Mouse (Mus musculus) liver, embryonic 16.5 days (tissue): ENCODE data around the gene Prss56. TPM values are rescaled to one million over a fixed set of nuclear protein-coding genes. Genes with fewer than 3 reads are reported as not detected.

Experiments used
- ATAC-seq: fragments of 200-750 bp; cut with Nextera tagmentation; 2 replicates; pipeline ENCODE4 v1.8.0; 2017; ENCODE audit warnings: low read depth, mild to moderate bottlenecking, moderate number of reproducible peaks, moderate library complexity
- H3K27ac ChIP-seq: fragments of 300-500 bp; sonication (generic); 2 replicates; pipeline ENCODE4 v1.5.1; 2014; ENCODE audit warnings: mild to moderate bottlenecking, low read length
- H3K27me3 ChIP-seq: fragments of 300-500 bp; sonication (generic); 2 replicates; pipeline ENCODE4 v1.6.1; 2014; ENCODE audit warnings: low read depth, low read length, mixed read lengths; ENCODE audit not compliant: control insufficient read depth, insufficient read depth
- H3K36me3 ChIP-seq: fragments of 300-500 bp; sonication (generic); 2 replicates; pipeline ENCODE4 v1.6.1; 2014; ENCODE audit warnings: mild to moderate bottlenecking; ENCODE audit not compliant: control insufficient read depth, insufficient read depth
- H3K4me1 ChIP-seq: fragments of 300-500 bp; sonication (generic); 2 replicates; pipeline ENCODE4 v1.6.1; 2014; ENCODE audit warnings: low read depth, low read length, mixed read lengths; ENCODE audit not compliant: control insufficient read depth
- H3K4me2 ChIP-seq: fragments of 300-500 bp; sonication (generic); 2 replicates; pipeline ENCODE4 v1.6.1; 2014; ENCODE audit warnings: low read depth, low read length, mixed read lengths
- H3K4me3 ChIP-seq: fragments of 300-500 bp; sonication (generic); 2 replicates; pipeline ENCODE4 v1.5.1; 2014; ENCODE audit warnings: low read depth, mild to moderate bottlenecking, low read length
- H3K9ac ChIP-seq: fragments of 300-500 bp; sonication (generic); 2 replicates; pipeline ENCODE4 v1.6.1; 2014; ENCODE audit warnings: low read depth, low read length
- H3K9me3 ChIP-seq: fragments of 300-500 bp; sonication (generic); replicated peaks from 2 replicates; pipeline ENCODE4 v1.6.1; 2016; ENCODE audit warnings: low read length; ENCODE audit not compliant: control insufficient read depth
- WGBS: fragments of 180-500 bp; shearing (Covaris S2); extraction: QIAGEN DNeasy Blood & Tissue Kit; methylation state at CpG from one replicate; pipeline ENCODE4 v1.1.7; 2014; ENCODE audit not compliant: insufficient replicate concordance; 5-methylcytosine and 5-hydroxymethylcytosine counted together
- polyA plus RNA-seq: library from polyadenylated mRNA; unstranded; fragments of >200 nt; fragmentation: Nextera tagmentation; extraction: Ambion mirVana; gene quantifications from 2 replicates; pipeline ENCODE4 v1.2.1, GENCODE M21; 2015

Prss56 gene
- polyA plus RNA-seq, 1 experiment from 2014 or later: not detected

DNA sequence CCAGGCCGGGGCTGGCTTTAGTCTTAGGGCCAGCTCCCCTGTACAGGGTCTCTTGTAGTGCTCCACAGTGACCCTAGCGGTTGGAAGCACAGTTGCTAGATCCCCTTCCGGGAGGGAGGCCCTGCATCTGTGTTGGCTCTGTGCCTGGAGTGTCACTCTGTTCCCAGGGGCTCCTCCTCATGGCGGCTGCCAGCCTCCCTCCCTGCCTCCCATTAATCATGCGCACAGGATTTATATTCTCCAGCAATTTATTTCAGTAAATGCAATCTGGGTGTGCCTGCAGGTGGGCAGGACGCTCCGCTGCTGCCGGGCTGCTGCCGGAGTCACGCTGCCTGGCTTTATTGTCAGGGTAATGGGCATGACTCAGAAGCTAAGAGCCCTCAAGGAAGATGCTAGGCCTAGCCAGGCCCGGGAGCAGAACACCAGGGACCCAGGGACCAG is 7.2 kb upstream of the Prss56 start:
- no peak for ATAC-seq

GRCm38 (mm10) chr1:87180896-87181295 is 2.2 kb upstream of the Prss56 start:
- no peak overlapping the region for H3K4me3 ChIP-seq
- no peaks in the 10 kb centered on the region for H3K36me3 ChIP-seq
- no peak for ATAC-seq
- peaks cover 33% of the 10 kb centered on the region for H3K27me3 ChIP-seq
- no peak overlapping the region for H3K4me2 ChIP-seq
- H3K27ac ChIP-seq: no peak overlapping the region
- H3K4me1 ChIP-seq: no peaks in the 10 kb centered on the region; the same call in 1 of the 2 replicates
- no peaks in the 10 kb centered on the region for H3K9me3 ChIP-seq
- no peak overlapping the region for H3K9ac ChIP-seq
- WGBS: 29% methylated on average over 5 of the region's 5 CpGs

More for the DNA sequence above, 7.2 kb upstream of the Prss56 start:
- Histone ChIP-seq H3K27ac (no peak overlapping the region), H3K9me3 (no peaks in the 10 kb centered on the region), H3K4me1 (no peaks in the 10 kb centered on the region; the same call in 1 of the 2 replicates), H3K4me2 (no peak overlapping the region), H3K4me3 (no peak overlapping the region), H3K36me3 (no peaks in the 10 kb centered on the region), H3K27me3 (peaks cover 6% of the 10 kb centered on the region), H3K9ac (no peak overlapping the region)
- 34% methylated on average over 11 of the region's 11 CpGs for WGBS

DNA sequence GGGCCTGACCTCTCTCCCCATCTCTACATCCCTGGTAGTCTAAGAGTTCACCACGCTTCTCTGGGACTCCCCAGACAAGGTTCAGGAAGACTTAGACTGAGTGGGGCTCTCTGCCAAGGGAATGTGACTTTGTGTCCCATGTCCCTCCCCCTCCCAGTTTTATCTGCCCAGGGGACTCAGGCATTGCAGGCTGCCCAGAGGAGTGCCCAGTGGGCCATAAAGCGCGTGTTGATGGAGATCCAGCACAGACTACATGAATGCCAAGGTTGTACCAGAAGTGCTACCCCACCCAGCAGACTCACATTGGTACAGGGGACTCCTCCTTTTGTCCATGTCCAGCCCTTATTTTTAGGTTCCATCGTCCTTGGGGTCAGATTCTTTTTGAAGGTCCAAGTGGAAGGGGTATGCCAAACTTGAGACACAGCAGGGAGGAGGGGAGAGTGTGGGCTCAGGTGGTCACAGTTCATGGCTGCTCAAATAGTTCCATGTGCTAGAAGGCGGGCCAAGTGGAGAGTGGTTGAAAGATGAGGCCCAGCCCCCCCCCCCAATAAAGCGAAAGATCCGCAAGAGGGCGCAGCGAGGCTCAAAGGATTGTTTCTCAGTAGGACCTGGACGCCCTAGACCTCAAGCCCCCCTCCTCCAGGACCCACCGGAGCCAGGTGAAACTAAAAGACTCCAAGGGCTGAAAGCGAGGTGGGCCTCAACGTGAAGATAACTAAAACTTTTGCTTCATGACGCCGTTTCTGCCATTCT is 1.1 kb downstream of the Prss56 start:
- Histone ChIP-seq H3K9me3 (no peaks in the 10 kb centered on the region), H3K4me1 (no peaks in the 10 kb centered on the region; the same call in 1 of the 2 replicates), H3K27me3 (peaks cover 51% of the 10 kb centered on the region), H3K27ac (no peak overlapping the region), H3K4me2 (no peak overlapping the region; the same call in 1 of the 2 replicates), H3K36me3 (no peaks in the 10 kb centered on the region), H3K9ac (no peak overlapping the region), H3K4me3 (no peak overlapping the region)
- WGBS: 25% methylated on average over 15 of the region's 15 CpGs
- ATAC-seq: no peak

DNA sequence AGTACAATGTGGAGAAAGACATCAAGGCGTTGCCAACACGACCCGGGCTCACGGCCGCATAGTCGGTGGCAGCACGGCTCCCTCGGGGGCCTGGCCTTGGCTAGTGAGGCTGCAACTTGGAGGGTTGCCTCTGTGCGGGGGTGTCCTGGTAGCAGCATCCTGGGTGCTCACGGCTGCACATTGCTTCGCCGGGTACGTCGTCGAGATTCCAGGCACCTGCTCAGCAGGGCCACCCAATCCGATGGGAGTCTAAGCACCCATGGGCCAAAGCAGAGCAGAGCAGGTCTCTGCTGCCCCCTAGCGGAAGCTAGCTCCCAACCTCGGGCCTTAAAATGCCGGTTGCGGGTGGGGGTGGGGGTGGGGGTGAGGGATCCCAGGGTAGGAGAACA is 1.6 kb downstream of the Prss56 start:
- peaks cover 49% of the 10 kb centered on the region for H3K27me3 ChIP-seq

GRCm38 (mm10) chr1:87185526-87185925 is 2.4 kb downstream of the Prss56 start:
- no peaks in the 10 kb centered on the region; the same call in 1 of the 2 replicates for H3K4me1 ChIP-seq
- H3K36me3 ChIP-seq: no peaks in the 10 kb centered on the region
- no peak overlapping the region for H3K27ac ChIP-seq
- 12% methylated on average over 13 of the region's 13 CpGs for WGBS
- no peak overlapping the region for H3K4me2 ChIP-seq
- ATAC-seq: no peak
- H3K9me3 ChIP-seq: no peaks in the 10 kb centered on the region
- H3K9ac ChIP-seq: no peak overlapping the region
- H3K4me3 ChIP-seq: no peak overlapping the region
- H3K27me3 ChIP-seq: peaks cover 49% of the 10 kb centered on the region

More for the DNA sequence above, 1.6 kb downstream of the Prss56 start:
- Histone ChIP-seq H3K9ac (no peak overlapping the region), H3K4me1 (no peaks in the 10 kb centered on the region; the same call in 1 of the 2 replicates), H3K36me3 (no peaks in the 10 kb centered on the region), H3K4me3 (no peak overlapping the region), H3K9me3 (no peaks in the 10 kb centered on the region), H3K27ac (no peak overlapping the region), H3K4me2 (no peak overlapping the region; the same call in 1 of the 2 replicates)
- ATAC-seq: no peak
- WGBS: 8% methylated on average over 20 of the region's 20 CpGs

- Histone ChIP-seq H3K9me3 (no peaks in the 10 kb centered on the region), H3K27ac (no peak overlapping the region), H3K4me1 (no peaks in the 10 kb centered on the region; the same call in 1 of the 2 replicates), H3K36me3 (no peaks in the 10 kb centered on the region), H3K4me3 (peak overlapping the region; percentile 52), H3K9ac (peak overlapping the region; percentile 40; the same call in 1 of the 2 replicates), H3K4me2 (peak overlapping the region; percentile 64), H3K27me3 (peaks cover 47% of the 10 kb centered on the region)
- no peak for ATAC-seq
- WGBS: 3% methylated on average over 54 of the region's 54 CpGs
These were observed 3.3 kb downstream of the Prss56 start for GRCm38 (mm10) chr1:87186261-87187036.

DNA sequence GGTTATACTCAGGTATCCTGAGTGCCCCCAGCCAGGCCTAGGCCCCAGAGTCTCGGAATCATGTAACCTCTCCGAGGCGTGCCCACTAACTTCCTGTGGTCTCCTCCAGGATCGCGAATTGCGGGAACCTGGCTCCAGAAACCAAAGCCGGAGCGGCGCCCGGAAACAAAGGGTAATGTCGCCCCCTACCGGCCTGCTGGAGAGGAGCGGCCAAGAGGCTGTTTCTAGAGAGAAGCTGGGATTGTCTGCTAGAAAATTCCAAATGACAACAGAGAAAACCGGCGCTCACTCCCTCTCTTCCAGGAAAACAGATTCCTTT is 3.9 kb downstream of the Prss56 start:
- H3K27me3 ChIP-seq: peaks cover 46% of the 10 kb centered on the region

DNA sequence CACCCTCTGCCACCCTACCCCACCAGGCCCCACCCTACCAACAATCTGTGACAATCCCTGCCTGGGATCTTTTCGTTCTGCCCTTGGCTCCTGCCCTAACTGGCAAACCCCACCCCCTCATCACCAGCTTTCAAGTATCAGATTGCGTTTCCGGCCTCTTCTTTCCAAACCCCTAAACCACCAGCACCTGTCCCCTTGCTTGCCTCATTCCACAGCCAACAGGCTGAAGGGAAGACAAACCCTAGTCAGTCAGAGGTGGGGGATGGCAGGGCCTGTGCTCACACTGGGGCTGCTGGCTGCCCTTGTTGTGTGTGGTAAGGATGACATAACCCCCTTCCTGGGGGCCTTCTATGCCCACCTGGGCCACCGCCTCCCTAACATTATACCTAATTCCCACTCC is 7.3 kb downstream of the Prss56 start, which contains the start of gene Chrnd:
TSS of gene Chrnd (plus strand) at position 179 of the 400 bp plus-strand sequence.
- 30% methylated on average over 4 of the region's 4 CpGs for WGBS
- no peak within 1 kb of the TSS for H3K27ac ChIP-seq

More for the DNA sequence above, 3.9 kb downstream of the Prss56 start:
- Histone ChIP-seq H3K4me2 (peak overlapping the region; percentile 64), H3K4me3 (peak overlapping the region; percentile 52), H3K4me1 (no peaks in the 10 kb centered on the region; the same call in 1 of the 2 replicates), H3K27ac (no peak overlapping the region), H3K9me3 (no peaks in the 10 kb centered on the region), H3K36me3 (no peaks in the 10 kb centered on the region), H3K9ac (peak overlapping the region; percentile 40; the same call in 1 of the 2 replicates)
- under 1% methylated on average over 15 of the region's 15 CpGs for WGBS
- ATAC-seq: no peak

More for the DNA sequence above, 7.3 kb downstream of the Prss56 start, which contains the start of gene Chrnd:
- Histone ChIP-seq H3K9me3 (no peaks in the 10 kb centered on the region), H3K4me1 (no peaks in the 10 kb centered on the region), H3K4me2 (no peak within 1 kb of the TSS), H3K27me3 (peaks cover 22% of the 10 kb centered on the region), H3K36me3 (no peaks in the 10 kb centered on the region), H3K4me3 (no peak within 1 kb of the TSS), H3K9ac (no peak within 1 kb of the TSS)
- ATAC-seq: no peak
